Mouse (Mus musculus) liver, adult 2 months (tissue): ENCODE data around the gene Fkrp.

Source experiments
- CTCF ChIP-seq: fragments of 200-500 bp; IDR thresholded peaks from 2 replicates; pipeline ENCODE4 v1.5.1; 2011; ENCODE audit warnings: low read depth, low read length, control low read depth
- POLR2A ChIP-seq: fragments of 200-500 bp; IDR thresholded peaks from 2 replicates; pipeline ENCODE4 v1.6.1; 2011; ENCODE audit warnings: low read length, control low read depth; ENCODE audit not compliant: insufficient read depth; ENCODE audit errors: extremely low read depth

GRCm38 (mm10) chr7:16841561-16842560 lies 25.3 kb upstream of the Fkrp start:
- TF ChIP-seq POLR2A (no peak), CTCF (no peak)
